Mouse (Mus musculus) limb, embryonic 14.5 days (tissue): ENCODE measurements around the gene Ficd. TPM values are rescaled to one million over a fixed set of nuclear protein-coding genes. Genes with fewer than 3 reads are reported as not detected.

Experiments used
- ATAC-seq: fragments of 200-750 bp; cut with Nextera tagmentation; 2 replicates; pipeline ENCODE4 v1.8.0; 2017; ENCODE audit warnings: low read depth, moderate number of reproducible peaks, moderate TSS enrichment; ENCODE audit not compliant: low FRiP score
- DNase-seq: peaks from one replicate; pipeline ENCODE4 v3.0.0-alpha.2; 2015; ENCODE audit warnings: low spot score
- H3K27ac ChIP-seq: fragments of 300-500 bp; sonication (generic); replicated peaks from 2 replicates; pipeline ENCODE4 v1.5.1; 2014; ENCODE audit warnings: low read depth, mild to moderate bottlenecking, low read length, moderate library complexity, mixed read lengths
- H3K27me3 ChIP-seq: fragments of 300-500 bp; sonication (generic); 2 replicates; pipeline ENCODE4 v1.6.1; 2014; ENCODE audit warnings: low read length, mixed read lengths; ENCODE audit not compliant: control insufficient read depth, insufficient read depth
- H3K36me3 ChIP-seq: fragments of 300-500 bp; sonication (generic); 2 replicates; pipeline ENCODE4 v1.6.1; 2014; ENCODE audit warnings: mild to moderate bottlenecking, low read length, moderate library complexity, mixed read lengths; ENCODE audit not compliant: control insufficient read depth, insufficient read depth
- H3K4me1 ChIP-seq: fragments of 300-500 bp; sonication (generic); 2 replicates; pipeline ENCODE4 v1.6.1; 2014; ENCODE audit warnings: antibody characterized with exemption, low read length, mixed read lengths; ENCODE audit not compliant: control insufficient read depth, insufficient read depth
- H3K4me2 ChIP-seq: fragments of 300-500 bp; sonication (generic); replicated peaks from 2 replicates; pipeline ENCODE4 v1.6.1; 2014; ENCODE audit warnings: low read depth, mild to moderate bottlenecking, low read length, moderate library complexity; ENCODE audit not compliant: severe bottlenecking
- H3K4me3 ChIP-seq: fragments of 300-500 bp; sonication (generic); replicated peaks from 2 replicates; pipeline ENCODE4 v1.5.1; 2014; ENCODE audit warnings: low read length
- H3K9ac ChIP-seq: fragments of 300-500 bp; sonication (generic); 2 replicates; pipeline ENCODE4 v1.6.1; 2014; ENCODE audit warnings: mild to moderate bottlenecking, low read depth, low read length, moderate library complexity; ENCODE audit not compliant: severe bottlenecking
- H3K9me3 ChIP-seq: fragments of 300-500 bp; sonication (generic); 2 replicates; pipeline ENCODE4 v1.6.1; 2016; ENCODE audit warnings: low read length; ENCODE audit not compliant: control insufficient read depth
- POLR2A ChIP-seq: fragments of 200-500 bp; IDR thresholded peaks from 2 replicates; pipeline ENCODE4 v1.8.0; 2012; ENCODE audit warnings: inconsistent platforms, mild to moderate bottlenecking, moderate library complexity, borderline replicate concordance; ENCODE audit not compliant: insufficient read depth, insufficient read length; ENCODE audit errors: extremely low read depth
- WGBS: fragments of 180-500 bp; shearing (Covaris S2); extraction: QIAGEN DNeasy Blood & Tissue Kit; methylation state at CpG from one replicate; pipeline ENCODE4 v1.1.7; 2014; 5-methylcytosine and 5-hydroxymethylcytosine counted together
- polyA plus RNA-seq, 2 experiments: library from polyadenylated mRNA; depleted of rRNA in 1 of 2; stranded (reverse) in 1 of 2; unstranded in 1 of 2; fragments of >200 nt; fragmentation: Nextera tagmentation in 1 of 2; extraction: Ambion mirVana in 1 of 2; gene quantifications; 2 replicates each; pipeline versions ENCODE4 v1.2.1 to v1.2.3; 2012 to 2014

Ficd gene
- polyA plus RNA-seq (2012; rRNA removed) (6.3 and 6.5 TPM in 2 replicates), polyA plus RNA-seq (2014; fragmentation: Nextera tagmentation; extraction: Ambion mirVana) (5.6 and 6.5 TPM in 2 replicates)

DNA sequence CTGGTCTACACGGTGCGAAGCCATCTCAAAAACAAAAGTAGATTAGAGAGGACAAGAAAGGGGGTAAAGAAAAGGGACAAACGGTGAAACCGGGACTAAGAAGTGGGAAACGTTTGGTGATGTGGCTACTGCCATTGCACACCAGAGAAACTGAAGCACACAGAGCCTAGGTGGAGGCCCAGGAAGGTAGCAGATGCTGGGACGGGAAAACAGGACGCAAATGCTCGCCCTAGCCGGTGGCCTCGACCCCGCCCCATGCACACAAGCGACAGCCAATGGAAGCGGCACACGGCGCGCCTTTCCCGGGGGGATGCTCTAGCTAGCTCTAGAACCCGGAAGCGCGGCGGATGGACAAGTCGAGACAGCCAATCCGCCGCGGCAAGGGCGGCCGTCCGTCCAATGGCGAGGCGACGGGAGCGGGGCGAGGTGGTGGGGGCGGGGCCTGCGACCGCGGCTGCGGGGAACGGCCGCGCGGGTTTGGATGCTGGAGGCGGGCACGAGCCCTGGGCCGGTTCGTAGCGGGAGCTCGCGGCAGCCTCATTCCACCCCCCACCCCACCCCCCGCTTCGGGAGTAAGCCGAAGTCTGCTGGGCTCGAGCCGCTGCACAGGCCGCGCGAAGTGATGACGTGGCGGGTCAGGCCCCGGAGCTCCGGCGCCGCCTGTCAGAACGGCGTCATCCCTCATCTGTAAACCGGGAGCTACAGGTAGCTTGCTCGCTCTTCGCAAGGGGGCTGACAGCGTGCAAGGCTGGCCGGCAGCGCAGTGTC lies at the start of gene Ficd:
Ficd (plus strand) TSS at position 459 of the 768 bp plus-strand sequence.
- H3K27me3 ChIP-seq = no peaks in the 10 kb centered on the region
- peaks cover 13% of the 10 kb centered on the region for H3K4me1 ChIP-seq
- ATAC-seq = peak; percentile 94
- H3K4me2 ChIP-seq = peak within 1 kb of the TSS; percentile 80
- peaks cover 35% of the 10 kb centered on the region for H3K36me3 ChIP-seq
- no peaks in the 10 kb centered on the region for H3K9me3 ChIP-seq
- H3K9ac ChIP-seq = peak within 1 kb of the TSS; percentile 81
- TF ChIP-seq POLR2A = 0 out of 2 replicates have a peak, but pooled peaks have one; percentile 36
- peak within 1 kb of the TSS; percentile 67 for H3K4me3 ChIP-seq
- 2% methylated on average over 29 of the region's 71 CpGs for WGBS
- peak within 1 kb of the TSS; percentile 95 for H3K27ac ChIP-seq
- peak; percentile 100 for DNase-seq

DNA sequence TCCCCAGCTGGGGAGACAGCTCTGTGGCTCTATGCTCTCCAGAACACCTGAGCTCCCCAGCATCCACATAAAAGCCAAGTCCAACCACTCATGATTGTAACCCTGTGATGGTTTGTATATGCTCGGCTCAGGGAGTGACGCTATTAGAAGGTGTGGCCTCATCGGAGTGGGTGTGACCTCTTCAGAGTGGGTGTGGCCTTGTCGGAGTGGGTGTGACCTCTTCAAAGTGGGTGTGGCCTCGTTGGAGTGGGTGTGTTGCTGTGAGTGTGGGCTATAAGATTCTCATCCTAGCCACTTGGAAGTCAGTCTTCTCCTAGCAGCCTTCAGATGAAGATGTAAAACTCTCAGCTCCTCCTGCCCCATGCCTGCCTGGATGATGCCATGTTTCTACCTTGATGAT lies 48.1 kb upstream of the Ficd start:
- no peak overlapping the region for H3K27ac ChIP-seq
- no peaks in the 10 kb centered on the region for H3K9me3 ChIP-seq
- no peak overlapping the region for H3K9ac ChIP-seq
- H3K36me3 ChIP-seq = no peaks in the 10 kb centered on the region
- ATAC-seq (no peak), DNase-seq (no peak)
- peaks cover 6% of the 10 kb centered on the region; the same call in 1 of the 2 replicates for H3K4me1 ChIP-seq
- WGBS = 83% methylated on average over 5 of the region's 5 CpGs
- H3K27me3 ChIP-seq = no peaks in the 10 kb centered on the region
- H3K4me3 ChIP-seq = no peak overlapping the region
- TF ChIP-seq POLR2A = no peak
- no peak overlapping the region for H3K4me2 ChIP-seq

DNA sequence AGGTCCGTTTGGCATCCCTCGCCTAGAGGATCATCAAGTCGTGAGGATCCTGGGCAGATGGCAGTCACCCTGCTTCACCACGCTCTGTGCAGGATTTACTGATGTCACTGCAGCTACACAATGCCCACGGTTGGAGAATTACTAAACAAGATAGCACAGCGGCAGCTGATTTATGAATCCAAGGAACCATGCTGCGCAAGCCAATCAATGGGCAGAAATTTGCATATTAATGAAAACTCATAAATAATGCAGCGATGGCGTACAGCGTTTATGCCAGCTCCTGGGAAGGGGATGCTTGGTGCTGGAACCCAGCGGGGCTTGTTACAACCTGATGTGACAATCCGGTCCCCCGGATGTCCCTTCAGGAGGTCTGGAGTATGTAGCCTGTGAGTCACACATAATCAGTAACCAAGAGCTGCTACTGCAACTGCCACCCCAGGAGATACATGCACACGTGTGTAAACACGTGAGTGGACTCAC lies 45.5 kb upstream of the Ficd start:
- Histone ChIP-seq H3K9me3 (no peaks in the 10 kb centered on the region), H3K4me2 (no peak overlapping the region), H3K27me3 (no peaks in the 10 kb centered on the region), H3K9ac (no peak overlapping the region), H3K4me3 (no peak overlapping the region), H3K36me3 (no peaks in the 10 kb centered on the region), H3K27ac (no peak overlapping the region), H3K4me1 (peaks cover 20% of the 10 kb centered on the region)
- DNase-seq (no peak), ATAC-seq (no peak)
- TF ChIP-seq POLR2A = no peak
- 83% methylated on average over 15 of the region's 15 CpGs for WGBS

DNA sequence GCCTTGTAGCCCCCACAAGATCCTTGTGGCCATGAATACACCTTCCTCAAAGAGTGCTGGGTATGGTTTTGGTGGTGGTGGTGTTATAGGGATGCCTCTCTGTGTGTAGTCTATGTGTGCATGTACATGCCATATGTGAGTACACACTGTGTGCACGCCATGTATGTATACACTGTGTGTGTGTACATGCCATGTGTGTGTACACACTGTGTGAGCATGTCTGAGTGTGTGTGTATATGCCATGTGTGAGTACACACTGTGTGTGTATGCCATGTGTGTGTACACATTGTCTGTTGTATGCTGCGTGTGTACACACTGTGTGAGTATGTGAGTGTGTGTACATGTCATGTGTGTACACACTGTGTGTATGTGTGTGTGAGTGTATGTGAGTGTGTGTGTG lies 44.7 kb upstream of the Ficd start:
- no peak for ATAC-seq
- H3K9ac ChIP-seq = no peak overlapping the region
- TF ChIP-seq POLR2A = no peak
- no peak overlapping the region for H3K4me2 ChIP-seq
- H3K27me3 ChIP-seq = no peaks in the 10 kb centered on the region
- no peak overlapping the region for H3K4me3 ChIP-seq
- no peaks in the 10 kb centered on the region for H3K36me3 ChIP-seq
- 91% methylated on average over 2 of the region's 2 CpGs for WGBS
- peaks cover 27% of the 10 kb centered on the region for H3K4me1 ChIP-seq
- H3K27ac ChIP-seq = no peak overlapping the region
- no peak for DNase-seq
- no peaks in the 10 kb centered on the region for H3K9me3 ChIP-seq

DNA sequence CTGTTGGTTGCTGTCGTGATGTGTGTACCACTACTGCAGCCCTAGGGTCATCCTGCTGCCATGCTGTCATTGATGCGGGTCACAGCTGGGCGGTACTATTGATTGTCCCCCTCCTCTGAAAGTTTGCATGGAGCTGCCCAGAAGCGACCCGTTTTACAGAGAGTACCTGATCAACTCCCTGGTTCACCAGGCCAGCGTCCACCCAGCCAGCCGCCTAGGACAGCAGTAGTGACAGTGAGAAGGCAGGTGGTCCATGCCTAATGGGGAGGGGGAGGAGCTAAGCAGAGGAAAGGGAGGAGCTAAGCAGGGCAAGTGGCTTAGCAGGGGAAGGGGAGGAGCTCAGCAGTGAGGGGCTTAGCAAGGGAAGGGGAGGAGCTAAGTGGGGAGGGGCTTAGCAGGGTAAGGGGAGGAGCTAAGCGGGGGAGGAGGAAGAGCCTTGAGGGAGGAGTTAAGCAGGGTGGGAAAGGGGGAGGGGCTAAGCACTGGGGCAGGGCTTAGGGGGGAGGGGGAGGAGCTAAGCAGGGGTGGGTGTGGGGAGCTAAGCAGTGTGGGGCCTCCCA lies 42.3 kb upstream of the Ficd start:
- H3K4me2 ChIP-seq = no peak overlapping the region
- no peak overlapping the region for H3K9ac ChIP-seq
- no peak for TF ChIP-seq POLR2A
- no peak overlapping the region for H3K4me3 ChIP-seq
- H3K27me3 ChIP-seq = no peaks in the 10 kb centered on the region
- peaks cover 32% of the 10 kb centered on the region for H3K4me1 ChIP-seq
- no peaks in the 10 kb centered on the region for H3K9me3 ChIP-seq
- 87% methylated on average over 8 of the region's 8 CpGs for WGBS
- ATAC-seq = no peak
- H3K36me3 ChIP-seq = no peaks in the 10 kb centered on the region
- no peak for DNase-seq
- H3K27ac ChIP-seq = no peak overlapping the region
